Mouse (Mus musculus) cerebellum, postnatal 36 days (tissue): ENCODE data around the gene Sephs2.

Experiments
- DNase-seq, 2 experiments: peaks; one replicate each; pipeline ENCODE4 v3.0.0; 2021 to 2022; ENCODE audit warnings: mixed read lengths in 2 of 2

Gene Sephs2

DNA sequence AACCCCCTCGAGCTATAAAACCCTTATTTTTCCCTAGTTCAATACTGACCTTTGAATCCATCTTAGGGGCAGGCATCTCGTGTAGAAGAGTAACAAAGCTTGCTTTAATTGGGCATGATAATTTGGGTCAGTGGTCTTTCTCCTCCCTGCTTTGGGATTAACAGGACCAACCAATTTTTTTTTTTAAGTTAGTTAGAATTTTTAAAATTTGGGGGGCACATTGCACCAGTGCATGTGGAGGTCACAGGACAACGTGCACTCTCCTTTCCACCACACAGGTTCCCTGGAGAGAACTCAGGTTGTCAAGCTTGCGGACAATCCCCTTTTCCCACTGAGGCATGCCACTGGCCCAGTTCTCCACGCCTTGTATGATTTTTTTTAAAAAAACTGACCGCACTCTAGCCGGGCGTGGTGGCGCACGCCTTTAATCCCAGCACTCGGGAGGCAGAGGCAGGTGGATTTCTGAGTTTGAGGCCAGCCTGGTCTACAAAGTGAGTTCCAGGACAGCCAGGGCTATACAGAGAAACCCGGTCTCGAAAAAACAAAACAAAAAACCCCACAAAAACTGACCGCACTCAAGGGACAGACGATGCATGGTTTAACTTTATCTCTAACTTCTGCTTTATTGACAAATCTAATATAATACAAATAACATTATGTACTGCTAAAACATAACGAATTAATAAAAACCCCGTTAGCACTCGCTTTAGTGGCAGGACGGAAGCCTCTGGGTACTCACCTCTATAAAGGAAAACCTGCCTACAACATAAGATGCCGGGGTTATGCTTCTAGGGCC is 41.8 kb downstream of the Sephs2 start:
- no peak for DNase-seq

- no peak for DNase-seq
Measured at GRCm38 (mm10) chr7:127231376-127231775, 42.5 kb downstream of the Sephs2 start.

GRCm38 (mm10) chr7:127228615-127229303 is 45.1 kb downstream of the Sephs2 start:
- DNase-seq = peak; percentile 85 to 87

- DNase-seq = no peak
Measured at GRCm38 (mm10) chr7:127225147-127225995, 48.5 kb downstream of the Sephs2 start.

- DNase-seq = no peak
Measured at GRCm38 (mm10) chr7:127224616-127225015, 49.2 kb downstream of the Sephs2 start.

DNA sequence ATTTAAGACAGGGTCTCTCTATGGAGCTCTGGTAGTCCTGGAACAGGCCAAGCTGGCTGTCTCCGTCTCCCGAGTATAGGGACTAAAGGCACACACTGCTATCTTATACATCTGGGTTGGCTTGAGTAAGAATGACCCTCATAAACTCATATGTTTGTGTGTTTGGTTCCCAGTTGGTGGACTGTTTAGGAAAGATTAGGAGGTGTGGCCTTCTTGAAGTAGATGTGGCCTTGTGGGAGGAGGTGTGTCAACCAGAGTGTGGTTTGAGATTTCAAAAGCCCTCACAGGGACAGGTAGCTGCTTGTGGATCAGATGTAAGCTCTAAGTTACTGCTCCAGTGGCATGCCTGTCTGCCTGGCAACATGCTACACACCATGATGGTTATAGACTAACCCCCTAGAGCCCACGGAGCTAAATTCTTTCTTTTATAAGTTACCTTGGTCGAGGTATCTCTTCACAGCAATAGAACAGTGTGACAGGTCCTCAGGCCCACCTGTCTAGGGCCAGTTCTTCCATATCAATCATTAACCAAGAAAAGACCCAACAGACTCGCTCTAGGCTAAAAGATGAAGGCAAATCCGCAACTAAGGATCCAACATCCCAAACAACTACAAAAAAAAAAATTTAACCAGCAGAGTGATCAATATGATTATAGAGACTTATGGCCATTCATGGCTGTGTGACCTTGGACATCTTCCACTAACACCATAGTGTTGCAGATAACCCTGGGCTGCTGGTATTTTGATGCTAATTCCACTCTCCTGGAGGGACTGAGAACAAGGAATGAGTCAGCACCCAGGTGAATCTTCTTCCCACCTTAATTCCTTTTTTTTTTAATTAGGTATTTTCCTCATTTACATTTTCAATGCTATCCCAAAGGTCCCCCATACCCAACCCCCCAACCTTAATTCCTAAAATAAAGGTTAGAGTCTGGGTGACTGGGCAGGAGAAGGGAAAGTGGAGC is 50.1 kb downstream of the Sephs2 start:
- DNase-seq = no peak

DNA sequence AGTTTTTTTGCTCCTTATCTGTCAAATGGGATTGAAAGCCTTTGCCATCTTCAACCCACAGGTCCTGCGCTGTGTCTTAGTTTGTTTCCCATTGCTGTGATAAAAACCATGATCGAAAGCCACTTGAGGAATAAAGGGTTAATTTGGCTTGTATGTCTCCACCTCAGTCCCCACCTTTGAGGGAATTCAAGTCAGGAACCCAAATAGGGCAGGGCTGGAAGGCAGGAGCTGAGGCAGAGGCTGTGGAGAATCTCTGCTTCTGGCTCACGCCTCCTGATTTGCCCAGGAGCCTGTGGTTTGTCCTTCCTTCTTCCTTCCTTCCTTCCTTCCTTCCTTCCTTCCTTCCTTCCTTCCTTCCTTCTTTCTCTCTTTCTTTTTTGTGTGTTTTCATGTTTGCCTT is 50.7 kb downstream of the Sephs2 start:
- no peak for DNase-seq
